Mouse (Mus musculus) embryonic facial prominence, embryonic 10.5 days (tissue): ENCODE data around the gene Rundc1. TPM values are rescaled to one million over a fixed set of nuclear protein-coding genes. Genes with fewer than 3 reads are reported as not detected.
A peak's percentile ranks its signal among the peaks of the same experiment; 100 is the strongest.
"Not testable (repeated sequence)": the region's sequence is repeated elsewhere in the genome, so short reads cannot be mapped to it uniquely, and the experiment has no call there.

Source experiments
- DNase-seq: peaks from one replicate; pipeline ENCODE4 v3.0.0-alpha.2; 2017; ENCODE audit warnings: low spot score
- H3K27ac ChIP-seq: fragments of 300-500 bp; sonication (generic); replicated peaks from 2 replicates; pipeline ENCODE4 v1.5.1; 2016; ENCODE audit warnings: mild to moderate bottlenecking
- H3K27me3 ChIP-seq: fragments of 300-500 bp; sonication (generic); replicated peaks from 2 replicates; pipeline ENCODE4 v1.6.1; 2016; ENCODE audit warnings: low read depth, mild to moderate bottlenecking; ENCODE audit not compliant: poor library complexity, severe bottlenecking
- H3K36me3 ChIP-seq: fragments of 300-500 bp; sonication (generic); replicated peaks from 2 replicates; pipeline ENCODE4 v1.6.1; 2016; ENCODE audit warnings: mild to moderate bottlenecking, moderate library complexity
- H3K4me1 ChIP-seq: fragments of 300-500 bp; sonication (generic); 2 replicates; pipeline ENCODE4 v1.6.1; 2016
- H3K4me3 ChIP-seq: fragments of 300-500 bp; sonication (generic); 2 replicates; pipeline ENCODE4 v1.5.1; 2016; ENCODE audit warnings: mild to moderate bottlenecking, moderate library complexity
- H3K9me3 ChIP-seq: fragments of 300-500 bp; sonication (generic); 2 replicates; pipeline ENCODE4 v1.6.1; 2016; ENCODE audit warnings: mild to moderate bottlenecking
- WGBS: fragments of 180-500 bp; shearing (Covaris S2); methylation state at CpG from one replicate; pipeline ENCODE4 v1.1.7; 2016; 5-methylcytosine and 5-hydroxymethylcytosine counted together
- polyA plus RNA-seq: library from polyadenylated mRNA; unstranded; fragments of >200 nt; fragmentation: Nextera tagmentation; extraction: Ambion mirVana; gene quantifications from 2 replicates; pipeline ENCODE4 v1.2.1, GENCODE M21; 2016

Rundc1 gene
- polyA plus RNA-seq, 1 experiment from 2014 or later, result 17.5 TPM

GRCm38 (mm10) chr11:101470206-101470605 lies 45.3 kb downstream of the Rundc1 start:
- DNase-seq, result no peak
- Histone ChIP-seq H3K27me3 (peaks cover 42% of the 10 kb centered on the region), H3K36me3 (peaks cover 7% of the 10 kb centered on the region; the same call in 1 of the 2 replicates), H3K9me3 (no peaks in the 10 kb centered on the region), H3K4me1 (peaks cover 64% of the 10 kb centered on the region), H3K4me3 (peak overlapping the region; percentile 32; the same call in 1 of the 2 replicates), H3K27ac (peak overlapping the region; percentile 11)
- 23% methylated on average over 7 of the region's 7 CpGs for WGBS

- H3K27ac ChIP-seq, result no peak overlapping the region
- H3K27me3 ChIP-seq, result peaks cover 36% of the 10 kb centered on the region
- H3K4me1 ChIP-seq, result peaks cover 48% of the 10 kb centered on the region
- H3K4me3 ChIP-seq, result no peak overlapping the region
- peaks cover 7% of the 10 kb centered on the region; the same call in 1 of the 2 replicates for H3K36me3 ChIP-seq
- H3K9me3 ChIP-seq, result no peaks in the 10 kb centered on the region
- 53% methylated on average over 3 of the region's 3 CpGs for WGBS
- DNase-seq, result no peak
These were observed 47.0 kb downstream of the Rundc1 start for GRCm38 (mm10) chr11:101471926-101472325.

GRCm38 (mm10) chr11:101472336-101472735 lies 47.5 kb downstream of the Rundc1 start:
- DNase-seq, result no peak
- peaks cover 32% of the 10 kb centered on the region for H3K27me3 ChIP-seq
- H3K9me3 ChIP-seq, result no peaks in the 10 kb centered on the region
- peaks cover 51% of the 10 kb centered on the region for H3K4me1 ChIP-seq
- H3K4me3 ChIP-seq, result no peak overlapping the region
- H3K27ac ChIP-seq, result no peak overlapping the region
- peaks cover 7% of the 10 kb centered on the region; the same call in 1 of the 2 replicates for H3K36me3 ChIP-seq
- WGBS, result 47% methylated on average over 7 of the region's 7 CpGs

GRCm38 (mm10) chr11:101473686-101474085 lies 48.8 kb downstream of the Rundc1 start:
- WGBS, result 70% methylated on average over 1 of the region's 1 CpGs
- not testable (repeated sequence) for H3K9me3 ChIP-seq, H3K4me3 ChIP-seq, DNase-seq, H3K27ac ChIP-seq, H3K36me3 ChIP-seq
- H3K4me1 ChIP-seq, result peaks cover 44% of the 10 kb centered on the region
- peaks cover 25% of the 10 kb centered on the region for H3K27me3 ChIP-seq

- Histone ChIP-seq H3K27me3 (peaks cover 20% of the 10 kb centered on the region), H3K4me1 (peaks cover 45% of the 10 kb centered on the region), H3K27ac (no peak overlapping the region), H3K9me3 (no peaks in the 10 kb centered on the region), H3K36me3 (peaks cover 7% of the 10 kb centered on the region; the same call in 1 of the 2 replicates), H3K4me3 (no peak overlapping the region)
- WGBS, result 84% methylated on average over 5 of the region's 5 CpGs
- DNase-seq, result no peak
These were observed 49.4 kb downstream of the Rundc1 start for GRCm38 (mm10) chr11:101474298-101474697.

- DNase-seq, H3K27me3 ChIP-seq, H3K4me3 ChIP-seq, H3K9me3 ChIP-seq, H3K36me3 ChIP-seq, H3K27ac ChIP-seq: not testable (repeated sequence)
- H3K4me1 ChIP-seq, result peaks cover 51% of the 10 kb centered on the region
- WGBS, result 88% methylated on average over 4 of the region's 4 CpGs
These were observed 51.5 kb downstream of the Rundc1 start for GRCm38 (mm10) chr11:101476361-101476760.

GRCm38 (mm10) chr11:101477194-101477551 lies 52.3 kb downstream of the Rundc1 start:
- Histone ChIP-seq H3K27ac (peak overlapping the region; percentile 42; the same call in 1 of the 2 replicates), H3K4me3 (no peak overlapping the region), H3K4me1 (peaks cover 43% of the 10 kb centered on the region), H3K36me3 (no peaks in the 10 kb centered on the region), H3K27me3 (no peaks in the 10 kb centered on the region), H3K9me3 (no peaks in the 10 kb centered on the region)
- DNase-seq, result no peak
- 35% methylated on average over 4 of the region's 4 CpGs for WGBS

GRCm38 (mm10) chr11:101477552-101478211 lies 52.8 kb downstream of the Rundc1 start:
- Histone ChIP-seq H3K27me3 (no peaks in the 10 kb centered on the region), H3K4me3 (no peak overlapping the region), H3K27ac (peak overlapping the region; percentile 42), H3K36me3 (no peaks in the 10 kb centered on the region), H3K9me3 (no peaks in the 10 kb centered on the region), H3K4me1 (peaks cover 39% of the 10 kb centered on the region)
- DNase-seq, result no peak
- WGBS, result 58% methylated on average over 10 of the region's 10 CpGs

GRCm38 (mm10) chr11:101479171-101479635 lies 54.3 kb downstream of the Rundc1 start:
- Histone ChIP-seq H3K36me3 (no peaks in the 10 kb centered on the region), H3K9me3 (no peaks in the 10 kb centered on the region), H3K4me3 (peak overlapping the region; percentile 40), H3K27ac (peak overlapping the region; percentile 66), H3K4me1 (peaks cover 44% of the 10 kb centered on the region), H3K27me3 (no peaks in the 10 kb centered on the region)
- 5% methylated on average over 18 of the region's 18 CpGs for WGBS
- DNase-seq, result peak; percentile 55

- Histone ChIP-seq H3K4me3 (no peak overlapping the region), H3K27me3 (no peaks in the 10 kb centered on the region), H3K4me1 (peaks cover 46% of the 10 kb centered on the region), H3K27ac (peak overlapping the region; percentile 66), H3K36me3 (no peaks in the 10 kb centered on the region), H3K9me3 (no peaks in the 10 kb centered on the region)
- no peak for DNase-seq
- WGBS, result 65% methylated on average over 6 of the region's 6 CpGs
These were observed 56.0 kb downstream of the Rundc1 start for GRCm38 (mm10) chr11:101480912-101481311.

- DNase-seq, result no peak
- Histone ChIP-seq H3K4me3 (no peak overlapping the region), H3K27me3 (no peaks in the 10 kb centered on the region), H3K27ac (peak overlapping the region; percentile 61; the same call in 1 of the 2 replicates), H3K36me3 (peaks cover 27% of the 10 kb centered on the region), H3K9me3 (no peaks in the 10 kb centered on the region), H3K4me1 (peaks cover 35% of the 10 kb centered on the region)
- WGBS, result 58% methylated on average over 3 of the region's 3 CpGs
These were observed 58.9 kb downstream of the Rundc1 start for GRCm38 (mm10) chr11:101483804-101484203.

- 79% methylated on average over 6 of the region's 6 CpGs for WGBS
- DNase-seq, result no peak
- no peak overlapping the region for H3K4me3 ChIP-seq
- no peaks in the 10 kb centered on the region for H3K9me3 ChIP-seq
- H3K36me3 ChIP-seq, result peaks cover 31% of the 10 kb centered on the region
- peaks cover 30% of the 10 kb centered on the region for H3K4me1 ChIP-seq
- H3K27ac ChIP-seq, result peak overlapping the region; percentile 44; the same call in 1 of the 2 replicates
- no peaks in the 10 kb centered on the region for H3K27me3 ChIP-seq
These were observed 59.4 kb downstream of the Rundc1 start for GRCm38 (mm10) chr11:101484245-101484644.

GRCm38 (mm10) chr11:101484814-101485213 lies 59.9 kb downstream of the Rundc1 start:
- peaks cover 25% of the 10 kb centered on the region for H3K4me1 ChIP-seq
- no peak overlapping the region for H3K4me3 ChIP-seq
- WGBS, result 88% methylated on average over 7 of the region's 7 CpGs
- DNase-seq, result no peak
- H3K27ac ChIP-seq, result no peak overlapping the region
- no peaks in the 10 kb centered on the region for H3K27me3 ChIP-seq
- peaks cover 37% of the 10 kb centered on the region for H3K36me3 ChIP-seq
- H3K9me3 ChIP-seq, result no peaks in the 10 kb centered on the region
